Mouse (Mus musculus) heart, embryonic 13.5 days (tissue): ENCODE data around the gene Prss42. TPM values are rescaled to one million over a fixed set of nuclear protein-coding genes. Genes with fewer than 3 reads are reported as not detected.
A peak's percentile ranks its signal among the peaks of the same experiment; 100 is the strongest.

Experiments
- ATAC-seq: fragments of 200-750 bp; cut with Nextera tagmentation; 2 replicates; pipeline ENCODE4 v1.8.0; 2017; ENCODE audit warnings: moderate TSS enrichment; ENCODE audit not compliant: insufficient number of reproducible peaks, low FRiP score, low TSS enrichment; ENCODE audit errors: extremely low read depth
- H3K27ac ChIP-seq: fragments of 300-500 bp; sonication (generic); replicated peaks from 2 replicates; pipeline ENCODE4 v1.5.1; 2015; ENCODE audit warnings: moderate library complexity, mild to moderate bottlenecking, inconsistent platforms
- H3K27me3 ChIP-seq: fragments of 300-500 bp; sonication (generic); replicated peaks from 2 replicates; pipeline ENCODE4 v1.6.1; 2015; ENCODE audit warnings: mild to moderate bottlenecking, inconsistent platforms
- H3K36me3 ChIP-seq: fragments of 300-500 bp; sonication (generic); 2 replicates; pipeline ENCODE4 v1.6.1; 2015; ENCODE audit warnings: mild to moderate bottlenecking, inconsistent platforms
- H3K4me1 ChIP-seq: fragments of 300-500 bp; sonication (generic); 2 replicates; pipeline ENCODE4 v1.6.1; 2015; ENCODE audit warnings: inconsistent platforms
- H3K4me2 ChIP-seq: fragments of 300-500 bp; sonication (generic); 2 replicates; pipeline ENCODE4 v1.6.1; 2015; ENCODE audit warnings: inconsistent platforms, mild to moderate bottlenecking, moderate library complexity
- H3K4me3 ChIP-seq: fragments of 300-500 bp; sonication (generic); 2 replicates; pipeline ENCODE4 v1.5.1; 2015; ENCODE audit warnings: moderate library complexity, mild to moderate bottlenecking, inconsistent platforms
- H3K9ac ChIP-seq: fragments of 300-500 bp; sonication (generic); 2 replicates; pipeline ENCODE4 v1.6.1; 2015; ENCODE audit warnings: inconsistent platforms, mild to moderate bottlenecking, moderate library complexity
- H3K9me3 ChIP-seq: fragments of 300-500 bp; sonication (generic); 2 replicates; pipeline ENCODE4 v1.6.1; 2016; ENCODE audit warnings: inconsistent platforms
- WGBS: fragments of 180-500 bp; shearing (Covaris S2); methylation state at CpG from one replicate; pipeline ENCODE4 v1.1.7; 2015; ENCODE audit warnings: mixed read lengths; 5-methylcytosine and 5-hydroxymethylcytosine counted together
- polyA plus RNA-seq: library from polyadenylated mRNA; unstranded; fragments of >200 nt; fragmentation: Nextera tagmentation; extraction: Ambion mirVana; gene quantifications from 2 replicates; pipeline ENCODE4 v1.2.1, GENCODE M21; 2015

Prss42 gene
- 0.11 TPM in 1 of 2 replicates, not detected in the other for polyA plus RNA-seq

DNA sequence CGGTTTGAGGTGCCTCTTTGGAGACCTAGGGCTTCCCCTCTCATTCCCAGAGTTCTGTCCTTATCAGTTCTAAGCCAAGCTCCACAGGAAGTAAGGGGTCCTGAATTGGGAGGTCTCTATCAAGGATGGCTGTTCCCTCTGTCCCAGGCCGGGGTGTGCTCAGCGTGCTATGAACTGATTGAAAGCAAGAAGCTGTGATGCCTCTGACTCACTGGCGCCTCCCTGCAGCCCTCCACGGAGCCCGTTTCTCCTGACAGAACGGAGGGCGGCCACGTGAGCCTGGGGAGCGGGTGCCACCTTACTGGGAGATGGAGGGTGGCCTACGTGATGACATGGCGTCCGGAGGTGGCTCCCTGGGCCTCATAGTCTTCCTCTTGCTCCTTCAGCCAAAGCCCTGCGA, at the start of gene Prss42:
TSS of gene Prss42 (plus strand) at position 301 of the 400 bp plus-strand sequence.
- WGBS: 87% methylated on average over 14 of the region's 14 CpGs
- no peak for ATAC-seq
- H3K27ac ChIP-seq: no peak within 1 kb of the TSS

DNA sequence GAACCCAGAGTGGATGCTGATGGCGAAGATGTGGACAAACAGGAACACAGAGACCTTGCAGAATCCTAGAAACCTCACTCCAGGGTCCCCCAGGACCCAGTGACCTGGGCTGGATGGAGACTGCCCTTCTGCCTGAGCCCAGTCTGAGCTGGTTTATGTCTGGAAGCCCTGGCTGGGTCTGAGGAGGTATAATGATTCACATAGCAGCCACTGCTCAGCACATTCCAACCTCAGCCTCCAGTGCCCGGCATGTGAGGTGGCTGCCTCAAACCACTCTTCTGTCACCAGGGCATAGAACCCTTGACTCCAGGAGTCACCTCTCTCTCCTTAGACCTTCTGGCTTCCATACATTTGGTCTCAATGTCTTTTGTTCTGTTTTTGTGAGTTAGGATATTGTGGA, 49.5 kb upstream of the Prss42 start:
- Histone ChIP-seq H3K4me3 (no peak overlapping the region), H3K4me1 (peaks cover 83% of the 10 kb centered on the region), H3K9ac (no peak overlapping the region), H3K4me2 (no peak overlapping the region), H3K27ac (no peak overlapping the region), H3K27me3 (peaks cover 25% of the 10 kb centered on the region), H3K9me3 (no peaks in the 10 kb centered on the region), H3K36me3 (no peaks in the 10 kb centered on the region)
- 52% methylated on average over 2 of the region's 2 CpGs for WGBS
- no peak for ATAC-seq

More for the DNA sequence above, at the start of gene Prss42:
- no peak within 1 kb of the TSS for H3K9ac ChIP-seq
- no peaks in the 10 kb centered on the region for H3K27me3 ChIP-seq
- H3K4me3 ChIP-seq: no peak within 1 kb of the TSS
- H3K36me3 ChIP-seq: no peaks in the 10 kb centered on the region
- no peak within 1 kb of the TSS for H3K4me2 ChIP-seq
- H3K4me1 ChIP-seq: 0 out of 2 replicates have a peak, but pooled peaks cover 4% of the 10 kb centered on the region
- H3K9me3 ChIP-seq: no peaks in the 10 kb centered on the region

DNA sequence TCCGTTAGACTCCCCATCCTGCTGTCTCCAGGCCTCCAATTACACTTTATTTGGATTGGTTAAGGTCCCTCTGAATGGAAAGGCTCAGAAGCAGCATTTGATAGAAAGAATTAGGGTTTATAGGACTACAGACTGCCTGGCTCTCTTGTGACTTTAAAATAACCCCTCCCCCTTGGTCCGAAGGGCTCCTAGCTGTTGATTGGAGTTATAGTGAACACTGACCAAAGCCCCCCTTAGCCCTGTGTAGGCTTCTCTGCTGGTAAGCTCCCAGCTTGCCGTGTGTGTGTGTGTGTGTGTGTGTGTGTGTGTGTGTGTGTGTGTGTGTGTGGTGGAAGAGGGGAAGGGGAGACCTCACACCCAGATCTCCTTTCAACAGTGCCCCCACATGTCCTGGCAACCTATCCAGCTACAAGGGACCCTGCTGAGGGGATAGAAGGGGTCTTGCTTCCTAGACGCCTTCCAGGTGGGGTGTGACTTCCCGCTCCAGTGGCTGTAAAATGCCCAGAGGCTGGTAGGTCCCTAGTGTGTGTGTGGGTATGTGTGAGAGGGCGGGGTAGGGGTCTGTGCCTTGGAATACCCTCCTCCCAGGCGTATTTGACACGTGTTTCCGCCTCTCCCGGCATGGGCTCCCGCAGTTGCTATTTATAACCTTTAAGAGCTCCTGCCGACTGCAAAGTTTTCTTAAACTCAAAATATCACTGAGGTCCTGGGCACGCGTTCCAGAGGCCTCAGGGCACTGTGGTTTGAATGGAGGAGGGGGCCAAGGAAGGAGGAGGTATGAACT, 47.4 kb upstream of the Prss42 start:
- 9% methylated on average over 14 of the region's 14 CpGs for WGBS
- ATAC-seq: peak; percentile 55; the same call in 1 of the 2 replicates

DNA sequence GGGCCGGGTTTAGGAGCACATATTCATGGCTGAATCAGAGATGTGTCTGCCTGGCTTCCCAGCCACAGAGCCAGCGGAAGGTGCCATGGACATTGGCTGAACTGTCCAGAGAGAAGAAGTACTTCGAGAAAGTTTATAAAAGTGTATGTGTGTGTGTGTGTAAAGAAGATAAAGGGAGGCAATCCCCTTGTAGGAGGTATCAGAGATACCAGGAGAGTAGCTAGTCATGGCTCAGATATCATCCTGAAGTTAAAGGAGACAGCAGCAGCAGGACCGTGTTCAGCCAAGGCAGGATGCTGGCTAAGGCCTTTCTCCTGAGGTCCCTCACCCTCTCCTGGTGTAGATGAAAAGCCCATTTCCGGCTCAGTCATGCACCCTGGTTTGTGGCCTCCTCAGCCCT, 46.6 kb upstream of the Prss42 start:
- Histone ChIP-seq H3K9ac (peak overlapping the region; percentile 67), H3K4me3 (no peak overlapping the region)

More for the DNA sequence above, 47.4 kb upstream of the Prss42 start:
- Histone ChIP-seq H3K27me3 (peaks cover 8% of the 10 kb centered on the region; the same call in 1 of the 2 replicates), H3K27ac (peak overlapping the region; percentile 86), H3K9me3 (no peaks in the 10 kb centered on the region), H3K4me2 (peak overlapping the region; percentile 49), H3K9ac (peak overlapping the region; percentile 67), H3K36me3 (no peaks in the 10 kb centered on the region), H3K4me1 (peaks cover 79% of the 10 kb centered on the region), H3K4me3 (0 out of 2 replicates have a peak overlapping the region, but pooled peaks have one; percentile 4)

DNA sequence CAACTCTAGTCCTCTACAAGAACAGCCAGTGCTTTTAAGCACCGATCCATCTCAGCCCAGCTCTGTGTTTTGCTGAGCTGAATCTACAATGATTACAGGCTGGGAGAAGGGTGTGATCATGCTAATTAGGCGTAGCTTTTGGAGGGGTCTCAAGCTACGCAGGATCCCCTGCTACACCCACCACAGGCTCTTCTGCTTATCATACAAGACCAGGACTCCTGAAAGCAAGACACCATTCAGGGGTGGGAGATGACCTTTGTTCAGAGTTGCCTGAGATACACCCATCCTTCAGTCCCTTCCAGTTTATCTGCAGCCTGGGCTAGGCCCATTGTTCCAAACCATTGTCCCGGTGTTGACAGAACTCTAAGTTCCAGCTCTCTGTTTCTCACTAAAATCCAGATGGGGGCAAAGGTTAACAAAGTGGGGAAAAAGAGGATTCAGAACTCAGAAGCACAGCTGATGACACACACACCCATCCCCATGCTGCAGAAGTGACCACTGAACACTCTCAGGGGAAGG, 45.0 kb upstream of the Prss42 start:
- Histone ChIP-seq H3K27me3 (no peaks in the 10 kb centered on the region), H3K4me3 (no peak overlapping the region), H3K4me2 (no peak overlapping the region), H3K27ac (no peak overlapping the region), H3K9ac (no peak overlapping the region), H3K4me1 (peaks cover 63% of the 10 kb centered on the region), H3K36me3 (no peaks in the 10 kb centered on the region), H3K9me3 (no peaks in the 10 kb centered on the region)
- no peak for ATAC-seq
- 61% methylated on average over 4 of the region's 4 CpGs for WGBS

More for the DNA sequence above, 46.6 kb upstream of the Prss42 start:
- Histone ChIP-seq H3K36me3 (no peaks in the 10 kb centered on the region), H3K27ac (peak overlapping the region; percentile 86), H3K4me2 (peak overlapping the region; percentile 49), H3K9me3 (no peaks in the 10 kb centered on the region), H3K4me1 (peaks cover 71% of the 10 kb centered on the region), H3K27me3 (no peaks in the 10 kb centered on the region)
- no peak for ATAC-seq
- 49% methylated on average over 5 of the region's 5 CpGs for WGBS

DNA sequence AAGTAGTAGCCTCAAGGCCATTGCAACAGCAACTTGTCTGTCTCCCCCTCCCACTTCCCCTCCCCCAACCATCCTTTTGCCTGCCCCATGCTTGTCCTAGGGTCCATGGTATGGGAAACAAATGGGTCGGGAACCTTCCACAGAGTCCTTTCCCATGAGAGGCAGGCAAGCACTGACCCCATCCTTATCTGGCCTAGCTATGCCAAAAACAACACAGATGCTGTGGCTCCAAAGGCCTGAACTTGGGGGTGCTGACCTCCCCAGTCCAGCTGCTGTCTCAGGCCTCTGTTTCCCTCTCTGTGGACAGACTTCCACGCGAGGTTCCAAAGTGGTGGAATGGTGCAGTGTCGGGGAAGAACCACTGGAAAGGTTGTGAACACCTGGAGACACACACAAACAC, 44.2 kb upstream of the Prss42 start:
- no peak overlapping the region for H3K4me3 ChIP-seq
- peaks cover 62% of the 10 kb centered on the region for H3K4me1 ChIP-seq
- 61% methylated on average over 4 of the region's 4 CpGs for WGBS
- H3K27ac ChIP-seq: no peak overlapping the region
- no peaks in the 10 kb centered on the region for H3K9me3 ChIP-seq
- no peak for ATAC-seq
- no peaks in the 10 kb centered on the region for H3K27me3 ChIP-seq
- H3K36me3 ChIP-seq: no peaks in the 10 kb centered on the region
- no peak overlapping the region for H3K4me2 ChIP-seq
- no peak overlapping the region for H3K9ac ChIP-seq

DNA sequence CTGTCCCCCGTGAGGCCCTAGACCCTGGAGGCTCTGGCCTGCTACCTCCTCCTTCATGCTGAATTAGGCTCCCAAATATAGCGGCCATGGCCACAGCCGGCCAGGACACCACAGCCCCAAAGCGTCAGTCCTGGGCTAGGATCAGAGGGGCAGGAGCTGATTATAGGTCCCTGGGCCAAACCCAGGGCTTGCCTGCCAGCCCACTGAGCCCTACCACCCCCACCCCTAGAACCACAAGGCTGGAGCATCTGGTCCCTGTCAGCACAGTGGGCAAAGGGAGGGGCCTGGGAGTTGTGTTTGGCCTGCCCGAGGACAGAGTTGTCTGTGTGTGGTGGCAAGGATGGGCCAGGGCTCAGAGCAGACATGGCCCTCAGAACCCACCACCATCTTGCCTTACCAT, 40.1 kb upstream of the Prss42 start:
- peak overlapping the region; percentile 47 for H3K9ac ChIP-seq
- no peaks in the 10 kb centered on the region for H3K27me3 ChIP-seq
- H3K4me3 ChIP-seq: no peak overlapping the region
- 66% methylated on average over 5 of the region's 5 CpGs for WGBS
- H3K27ac ChIP-seq: no peak overlapping the region
- H3K9me3 ChIP-seq: no peaks in the 10 kb centered on the region
- H3K36me3 ChIP-seq: no peaks in the 10 kb centered on the region
- no peak for ATAC-seq
- peaks cover 38% of the 10 kb centered on the region for H3K4me1 ChIP-seq
- H3K4me2 ChIP-seq: no peak overlapping the region

DNA sequence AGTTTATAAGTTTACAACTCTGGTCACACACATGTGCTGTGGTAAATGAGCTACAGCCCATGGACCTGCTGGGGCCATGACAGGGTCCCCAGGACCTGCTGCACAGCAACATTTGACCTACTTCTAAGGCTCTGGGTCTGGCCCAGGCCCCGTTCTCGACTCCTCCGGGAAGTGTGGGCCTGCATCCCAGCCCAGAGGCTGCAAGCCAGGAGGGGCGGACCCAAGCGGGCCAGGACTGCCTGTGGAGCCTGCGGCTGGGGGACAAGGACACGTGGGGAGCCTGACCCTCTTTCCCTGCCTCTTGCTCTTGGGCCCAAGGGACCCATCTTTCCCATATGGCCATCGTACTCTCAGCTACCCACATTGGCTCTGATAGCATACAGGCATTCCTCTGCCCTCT, 39.4 kb upstream of the Prss42 start:
- Histone ChIP-seq H3K9me3 (no peaks in the 10 kb centered on the region), H3K9ac (no peak overlapping the region), H3K27me3 (no peaks in the 10 kb centered on the region), H3K4me2 (no peak overlapping the region), H3K4me1 (peaks cover 34% of the 10 kb centered on the region), H3K27ac (no peak overlapping the region), H3K4me3 (no peak overlapping the region), H3K36me3 (no peaks in the 10 kb centered on the region)
- no peak for ATAC-seq
- 56% methylated on average over 8 of the region's 8 CpGs for WGBS

DNA sequence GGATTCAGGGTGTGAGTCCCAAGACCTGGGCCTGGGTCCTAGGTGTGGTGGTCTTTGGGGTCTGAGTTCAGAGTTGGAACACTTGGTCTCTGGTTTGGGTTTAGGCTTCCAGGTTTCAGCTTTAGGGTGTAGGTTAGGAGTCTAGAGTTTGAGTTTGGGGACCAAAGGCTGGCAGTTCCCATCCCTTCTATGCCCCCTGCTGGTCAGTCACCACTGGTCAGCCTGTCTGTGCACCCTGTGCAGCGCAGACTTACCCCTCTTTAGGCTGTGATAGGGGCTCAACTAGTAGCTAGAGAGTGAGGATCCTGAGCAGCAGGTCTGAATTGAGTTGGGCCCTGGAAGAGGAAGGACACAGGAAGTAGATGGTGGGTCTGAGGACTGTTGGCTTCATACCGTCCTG, 38.7 kb upstream of the Prss42 start:
- no peaks in the 10 kb centered on the region for H3K9me3 ChIP-seq
- H3K36me3 ChIP-seq: no peaks in the 10 kb centered on the region
- no peak for ATAC-seq
- H3K9ac ChIP-seq: no peak overlapping the region
- 37% methylated on average over 2 of the region's 2 CpGs for WGBS
- no peak overlapping the region for H3K4me2 ChIP-seq
- no peak overlapping the region for H3K27ac ChIP-seq
- no peaks in the 10 kb centered on the region for H3K27me3 ChIP-seq
- no peak overlapping the region for H3K4me3 ChIP-seq
- H3K4me1 ChIP-seq: peaks cover 32% of the 10 kb centered on the region

DNA sequence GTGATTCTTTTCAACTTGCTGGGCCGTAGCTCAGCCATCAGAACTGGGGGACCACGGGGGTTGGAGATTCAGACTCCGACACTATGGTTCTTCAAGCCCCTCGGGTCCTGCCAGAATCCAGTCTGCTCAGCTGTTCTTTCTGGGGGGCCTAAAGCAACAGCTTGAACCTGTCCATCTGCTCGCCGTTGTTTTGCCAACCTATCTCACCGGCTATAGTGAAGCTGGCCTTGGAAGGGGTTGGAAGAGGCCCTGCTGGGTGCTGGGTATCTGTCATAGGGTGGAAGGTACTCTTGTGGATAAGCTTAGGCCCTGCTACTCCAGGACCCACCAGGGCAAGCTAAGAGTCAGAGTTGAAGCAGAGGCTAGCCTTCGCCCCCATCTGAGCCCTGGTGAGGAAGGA, 37.1 kb upstream of the Prss42 start:
- no peak for ATAC-seq
- no peak overlapping the region for H3K9ac ChIP-seq
- no peaks in the 10 kb centered on the region for H3K27me3 ChIP-seq
- H3K27ac ChIP-seq: no peak overlapping the region
- H3K36me3 ChIP-seq: 0 out of 2 replicates have a peak, but pooled peaks cover under 1% of the 10 kb centered on the region
- no peaks in the 10 kb centered on the region for H3K9me3 ChIP-seq
- peaks cover 32% of the 10 kb centered on the region for H3K4me1 ChIP-seq
- no peak overlapping the region for H3K4me3 ChIP-seq
- WGBS: 83% methylated on average over 8 of the region's 8 CpGs
- H3K4me2 ChIP-seq: no peak overlapping the region

DNA sequence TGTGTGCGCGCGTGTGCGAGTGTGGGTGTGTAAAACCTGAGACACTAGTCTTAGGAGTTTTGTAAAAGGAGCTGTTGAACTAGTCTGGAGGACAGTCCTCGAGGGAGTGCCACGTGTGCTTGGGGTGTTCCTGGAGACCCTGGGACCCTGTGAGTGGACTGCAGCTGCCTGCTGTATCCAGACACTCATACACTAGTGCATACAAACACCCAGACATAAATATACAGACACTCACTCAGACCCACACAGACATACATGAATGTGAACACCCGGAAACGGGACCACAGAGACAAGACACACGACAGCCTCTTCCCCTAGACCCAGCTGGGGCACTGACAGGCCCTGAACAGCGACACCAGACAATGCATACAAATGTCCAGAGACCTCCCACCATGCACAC, 35.2 kb upstream of the Prss42 start:
- Histone ChIP-seq H3K9me3 (no peaks in the 10 kb centered on the region), H3K4me1 (peaks cover 45% of the 10 kb centered on the region), H3K27ac (peak overlapping the region; percentile 85), H3K4me2 (peak overlapping the region; percentile 63), H3K36me3 (peaks cover 17% of the 10 kb centered on the region), H3K4me3 (peak overlapping the region; percentile 62), H3K27me3 (no peaks in the 10 kb centered on the region), H3K9ac (peak overlapping the region; percentile 86)
- 67% methylated on average over 10 of the region's 10 CpGs for WGBS
- ATAC-seq: no peak
